Mouse (Mus musculus) kidney, postnatal 10 days (tissue): Measurements from ENCODE around the gene Serpina1d.
"Not testable (repeated sequence)": the region's sequence is repeated elsewhere in the genome, so short reads cannot be mapped to it uniquely, and the experiment has no call there.

Experiments
- DNase-seq: peaks from one replicate; pipeline ENCODE4 v3.0.0; 2021; ENCODE audit warnings: mixed read lengths

The Serpina1d gene

DNA sequence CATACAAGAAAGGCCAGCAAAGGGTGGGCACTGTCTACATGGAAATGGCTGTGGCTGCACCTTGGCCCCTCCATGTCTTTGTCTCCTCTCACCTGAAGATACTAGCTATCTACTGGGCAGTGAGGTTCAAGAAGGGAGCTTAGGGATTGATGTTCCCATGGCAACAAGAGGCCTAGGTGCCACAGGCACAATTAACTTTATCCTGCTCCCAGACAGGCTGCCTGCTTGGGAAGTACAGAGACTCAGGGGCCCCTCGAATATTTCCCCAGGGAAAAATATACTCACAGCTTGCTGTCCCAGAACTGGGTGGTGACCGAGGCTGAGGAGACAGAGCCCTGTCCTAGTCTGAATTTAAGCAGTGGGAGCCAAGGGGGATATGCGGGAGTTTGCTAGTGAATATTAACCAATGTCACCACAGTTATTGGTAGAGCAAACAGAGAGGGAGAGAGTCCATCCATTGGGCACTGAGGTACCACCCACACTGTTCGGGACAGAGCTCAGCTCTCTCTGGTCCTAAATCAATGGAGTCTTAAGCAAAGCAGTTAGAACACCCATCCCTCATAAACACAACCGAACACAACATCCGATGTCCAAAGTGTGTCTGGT is at the start of gene Serpina1d:
TSS of gene Serpina1d (minus strand) at position 347 of the 606 bp plus-strand sequence.
- not testable (repeated sequence) for DNase-seq

DNA sequence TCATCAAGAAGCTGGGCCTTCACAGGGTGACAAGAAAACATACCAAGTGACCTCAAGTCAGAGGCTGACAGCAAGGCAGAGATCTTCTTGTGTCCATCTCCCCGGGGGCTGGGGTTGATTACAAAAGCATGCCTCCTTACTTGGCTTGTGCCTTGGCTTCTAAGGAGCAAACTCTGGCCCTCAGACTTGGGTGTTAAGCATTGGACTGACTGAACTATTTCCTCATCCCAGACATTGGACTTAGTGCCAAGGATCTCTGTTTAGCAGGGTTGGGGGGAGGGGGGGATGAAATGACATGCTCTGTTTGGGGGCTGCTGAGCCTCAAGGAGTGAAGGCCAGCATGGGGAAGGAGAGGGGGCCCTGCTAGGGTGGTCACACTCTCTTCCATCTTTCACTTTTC is 2.8 kb downstream of the Serpina1d start:
- DNase-seq: not testable (repeated sequence)

DNA sequence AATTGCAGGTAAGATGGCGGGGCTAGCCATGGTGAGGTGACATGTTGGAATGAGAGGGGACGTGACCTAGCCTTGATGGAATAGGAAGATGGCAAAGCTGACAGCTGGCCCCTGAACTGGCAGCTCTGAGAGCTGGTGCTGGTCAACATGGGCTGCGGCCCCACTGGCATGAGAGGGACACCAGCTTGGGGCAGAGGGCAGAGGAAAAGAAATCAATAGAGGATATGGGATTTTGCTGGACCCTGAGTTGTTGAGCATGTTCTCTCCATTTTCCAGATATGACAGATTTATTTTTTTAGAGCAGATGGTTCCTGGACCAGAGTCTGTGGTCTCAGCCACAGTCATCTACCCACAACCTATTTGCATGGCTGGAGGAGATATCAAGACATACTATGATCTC is 10.3 kb downstream of the Serpina1d start:
- DNase-seq: not testable (repeated sequence)

DNA sequence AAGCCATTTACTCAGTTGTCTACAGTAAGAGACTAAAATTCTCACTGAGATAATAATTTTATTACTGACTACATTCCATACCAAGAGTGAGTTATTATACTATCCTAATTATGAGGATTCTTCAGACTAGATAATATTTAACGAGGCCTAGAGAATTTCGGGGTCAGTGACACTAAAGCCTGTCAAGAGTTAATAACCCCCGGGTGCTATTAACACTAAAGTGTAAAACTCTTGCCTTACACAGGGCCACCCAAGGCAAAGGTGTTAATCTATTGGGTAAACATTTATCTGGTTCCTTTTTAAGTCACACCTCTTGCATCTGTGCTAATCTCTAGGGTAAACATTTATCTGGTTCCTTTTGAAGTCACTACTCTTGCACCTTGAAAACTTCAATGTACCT is 13.1 kb downstream of the Serpina1d start:
- not testable (repeated sequence) for DNase-seq

DNA sequence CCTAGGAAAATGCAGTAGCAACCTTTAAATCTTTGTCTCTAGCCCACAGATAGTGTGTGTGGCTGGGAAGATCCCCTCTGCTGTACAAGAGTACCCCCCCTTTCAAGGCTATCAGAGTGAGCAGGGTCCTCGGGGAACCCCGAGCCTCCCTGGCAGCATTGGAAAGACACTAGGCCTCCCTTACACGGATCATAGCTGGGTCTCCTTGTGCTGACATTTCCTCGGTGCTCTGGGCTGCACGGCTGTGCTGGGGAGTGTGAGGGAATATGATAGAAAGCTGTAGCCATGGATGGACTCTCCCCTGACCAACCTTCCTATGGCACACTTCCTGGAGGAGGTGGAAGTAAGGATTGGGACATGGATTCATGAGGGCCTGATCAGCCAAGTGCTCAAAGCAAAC is 27.4 kb downstream of the Serpina1d start:
- DNase-seq: not testable (repeated sequence)

DNA sequence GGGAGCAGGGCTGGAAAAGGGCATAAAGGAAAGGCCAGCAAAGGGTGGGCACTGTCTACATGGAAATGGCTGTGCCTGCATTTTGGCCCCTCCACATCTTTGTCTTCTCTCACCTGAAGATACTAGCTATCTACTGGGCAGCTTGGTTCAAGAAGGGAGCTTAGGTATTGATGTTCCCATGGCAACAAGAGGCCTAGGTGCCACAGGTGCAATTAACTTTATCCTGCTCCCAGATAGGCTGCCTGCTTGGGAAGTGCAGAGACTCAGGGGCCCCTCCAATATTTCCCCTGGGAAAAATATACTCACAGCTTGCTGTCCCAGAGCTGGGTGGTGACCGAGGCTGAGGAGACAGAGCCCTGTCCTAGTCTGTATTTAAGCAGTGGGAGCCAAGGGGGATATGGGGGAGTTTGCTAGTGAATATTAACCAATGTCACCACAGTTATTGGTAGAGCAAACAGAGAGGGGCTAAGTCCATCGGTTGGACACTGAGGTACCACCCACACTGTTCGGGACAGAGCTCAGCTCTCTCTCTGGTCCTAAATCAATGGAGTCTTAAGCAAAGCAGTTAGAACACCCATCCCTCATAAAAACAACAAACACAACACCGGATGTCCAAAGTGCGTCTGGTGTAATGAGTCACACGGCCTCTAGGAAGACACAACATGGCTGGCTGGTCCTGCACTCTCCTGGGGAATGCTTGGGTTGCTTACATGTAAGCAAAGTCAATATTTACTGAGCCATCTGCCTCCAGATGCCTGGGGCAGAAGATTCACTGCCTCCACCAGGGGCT is 35.4 kb downstream of the Serpina1d start:
- DNase-seq: not testable (repeated sequence)

DNA sequence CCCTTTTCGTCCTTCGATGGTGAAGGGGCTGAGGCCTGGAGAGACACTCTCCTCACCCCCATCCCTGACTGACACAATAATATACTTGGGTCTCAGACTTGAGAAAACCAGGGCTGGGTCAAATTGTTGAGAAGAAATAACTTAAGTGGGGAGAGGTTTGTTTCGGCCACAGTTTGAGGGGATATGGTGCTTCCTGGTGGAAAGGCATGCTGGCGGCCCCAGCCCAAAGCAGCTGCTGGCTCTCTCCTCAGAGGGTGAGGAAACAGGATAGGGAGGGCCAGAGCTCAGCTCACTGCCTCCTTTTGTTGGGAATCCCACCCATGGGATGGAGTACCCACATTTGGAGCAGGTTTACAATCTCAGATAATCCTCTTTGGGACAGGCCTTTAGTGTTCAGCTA is 37.8 kb downstream of the Serpina1d start:
- DNase-seq: not testable (repeated sequence)

DNA sequence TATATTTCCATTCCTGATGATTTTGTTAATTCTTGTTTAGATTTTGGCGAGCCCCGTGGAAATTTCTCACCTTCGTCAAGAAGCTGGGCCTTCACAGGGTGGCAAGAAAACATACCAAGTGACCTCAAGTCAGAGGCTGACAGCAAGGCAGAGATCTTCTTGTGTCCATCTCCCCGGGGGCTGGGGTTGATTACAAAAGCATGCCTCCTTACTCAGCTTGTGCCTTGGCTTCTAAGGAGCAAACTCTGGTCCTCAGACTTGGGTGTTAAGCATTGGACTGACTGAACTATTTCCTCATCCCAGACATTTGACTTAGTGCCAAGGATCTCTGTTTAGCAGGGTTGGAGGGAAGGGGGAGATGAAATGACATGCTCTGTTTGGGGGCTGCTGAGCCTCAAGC is 38.3 kb downstream of the Serpina1d start:
- DNase-seq: not testable (repeated sequence)
